Mouse (Mus musculus): ENCODE measurements at regions not wholly inside any gene's neighbourhood (a gene's known extent, or its start where the extent isn't known, plus 50 kb on each side); places are given as distances from the start of the nearest gene placed in this dataset.

DNA sequence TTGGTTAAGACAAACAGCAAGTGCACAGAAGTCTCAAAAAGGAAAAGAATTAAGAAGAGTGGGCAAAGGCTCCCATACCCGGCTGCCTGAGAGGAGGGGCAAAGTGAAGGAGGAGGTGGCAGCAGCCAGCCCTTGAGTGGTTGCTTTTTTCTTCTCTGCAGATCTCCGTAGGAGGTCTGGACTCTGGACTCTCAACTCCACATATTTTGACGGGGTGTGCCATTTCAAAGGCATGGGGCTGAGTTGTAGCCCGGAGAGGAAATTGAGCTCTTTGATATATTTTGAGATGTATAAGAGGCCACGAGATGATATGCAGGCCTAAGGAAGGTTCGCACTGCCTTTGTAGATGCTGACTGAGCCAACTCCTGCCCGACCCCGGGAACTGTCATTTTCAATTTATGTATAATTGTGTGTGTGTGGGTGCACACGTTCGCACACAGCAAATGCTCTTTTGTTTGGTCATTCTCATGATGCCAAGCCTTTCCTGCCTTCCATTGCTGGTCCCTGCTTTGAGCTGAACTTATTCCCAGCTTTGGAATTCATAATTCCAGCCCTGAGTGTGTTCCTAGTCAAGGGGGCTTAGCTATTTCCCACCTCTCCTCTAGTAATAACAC lies 56.4 kb downstream of the Cxcr4 start:
- no peak for DNase-seq (ENCODE audit: low read depth, low spot score)
- Histone ChIP-seq H3K36me3 (ENCODE audit: control insufficient read depth, insufficient read depth, low read length, poor library complexity, severe bottlenecking) (no peaks in the 10 kb centered on the region), H3K27me3 (ENCODE audit: control insufficient read depth, insufficient read depth, low read length, poor library complexity, severe bottlenecking) (no peaks in the 10 kb centered on the region)

DNA sequence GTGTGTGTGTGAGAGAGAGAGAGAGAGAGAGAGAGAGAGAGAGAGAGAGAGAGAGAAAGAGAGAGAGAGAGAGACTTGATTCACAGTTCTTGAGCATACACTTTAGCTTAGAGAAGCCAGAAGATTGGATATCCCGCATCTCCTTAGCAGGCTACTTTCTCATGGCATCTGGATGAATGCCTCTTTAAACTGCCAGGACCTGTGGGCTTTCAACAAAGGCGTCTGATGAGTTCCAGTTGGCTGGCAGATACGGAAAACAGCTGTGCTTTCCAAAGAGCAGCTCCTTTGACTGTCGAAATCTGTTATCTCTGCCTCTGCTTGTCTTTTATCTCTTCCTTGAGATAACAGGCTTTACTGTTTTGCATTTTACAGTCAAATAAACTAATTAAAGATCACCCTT lies 59.5 kb downstream of the Cxcr4 start:
- no peaks in the 10 kb centered on the region for H3K27me3 ChIP-seq (ENCODE audit: control insufficient read depth, insufficient read depth, low read length, poor library complexity, severe bottlenecking)
- DNase-seq (ENCODE audit: low read depth, low spot score): no peak

DNA sequence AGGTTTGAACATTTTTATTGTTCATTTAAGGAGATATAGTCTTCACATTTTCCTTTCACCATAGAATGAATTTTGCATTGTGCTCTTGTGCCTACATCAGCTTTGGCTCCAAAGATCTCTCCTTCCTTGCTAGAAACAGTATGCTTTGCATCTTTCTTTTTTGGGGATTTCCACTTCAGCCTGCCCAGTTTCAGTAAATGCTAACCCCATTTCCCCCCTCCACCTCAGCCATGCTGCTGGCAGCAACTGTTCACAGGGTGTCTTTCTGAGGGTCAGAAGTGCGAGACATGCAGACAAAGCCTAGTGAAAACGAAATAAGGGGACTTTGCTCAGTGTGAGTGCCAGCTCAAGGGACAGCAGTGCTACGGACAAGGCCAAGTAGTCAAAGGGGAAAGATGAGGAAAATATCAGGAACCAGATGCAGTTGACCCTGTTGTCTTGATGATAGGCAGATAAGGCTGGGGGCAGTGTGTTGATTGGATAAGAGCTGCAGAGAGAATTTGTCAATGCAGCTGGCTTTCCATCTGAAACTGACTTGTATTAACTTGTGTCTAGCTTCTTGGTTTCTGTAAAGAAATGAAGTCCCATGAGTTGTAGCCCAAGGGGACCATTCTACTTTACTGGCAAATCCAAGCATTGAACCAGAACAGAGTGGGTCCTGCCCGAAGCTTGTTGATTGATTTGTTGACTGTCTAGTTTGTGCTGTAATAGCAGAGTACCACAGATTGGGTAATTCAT lies 62.1 kb downstream of the Cxcr4 start:
- H3K27me3 ChIP-seq (ENCODE audit: control insufficient read depth, insufficient read depth, low read length, poor library complexity, severe bottlenecking): no peaks in the 10 kb centered on the region
- no peaks in the 10 kb centered on the region for H3K36me3 ChIP-seq (ENCODE audit: control insufficient read depth, insufficient read depth, low read length, poor library complexity, severe bottlenecking)
- DNase-seq (ENCODE audit: low read depth, low spot score): peak; percentile 16

More for the DNA sequence above, 59.5 kb downstream of the Cxcr4 start:
- H3K36me3 ChIP-seq (ENCODE audit: control insufficient read depth, insufficient read depth, low read length, poor library complexity, severe bottlenecking): no peaks in the 10 kb centered on the region

DNA sequence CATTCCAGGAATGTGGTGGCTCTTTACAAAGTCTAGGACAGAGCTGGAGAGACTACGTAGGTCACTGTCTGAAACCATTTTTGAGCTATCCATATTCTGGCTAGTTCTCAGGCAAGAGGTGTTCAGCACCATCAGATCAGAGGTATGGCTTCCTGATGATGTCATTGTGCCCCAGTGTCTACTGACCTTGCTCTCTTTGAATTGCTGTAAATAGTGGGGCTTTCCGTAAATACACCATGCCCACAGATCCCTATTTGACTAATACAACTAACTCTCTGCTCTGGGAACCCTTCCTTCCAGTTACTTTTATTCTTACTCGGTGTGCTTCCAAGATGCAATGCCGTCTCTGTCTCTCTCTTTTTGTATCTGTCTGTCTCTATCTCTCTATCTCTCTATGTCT lies 72.9 kb downstream of the Cxcr4 start:
- DNase-seq (ENCODE audit: low read depth, low spot score): no peak
- Histone ChIP-seq H3K27me3 (ENCODE audit: control insufficient read depth, insufficient read depth, low read length, poor library complexity, severe bottlenecking) (no peaks in the 10 kb centered on the region), H3K36me3 (ENCODE audit: control insufficient read depth, insufficient read depth, low read length, poor library complexity, severe bottlenecking) (no peaks in the 10 kb centered on the region)

DNA sequence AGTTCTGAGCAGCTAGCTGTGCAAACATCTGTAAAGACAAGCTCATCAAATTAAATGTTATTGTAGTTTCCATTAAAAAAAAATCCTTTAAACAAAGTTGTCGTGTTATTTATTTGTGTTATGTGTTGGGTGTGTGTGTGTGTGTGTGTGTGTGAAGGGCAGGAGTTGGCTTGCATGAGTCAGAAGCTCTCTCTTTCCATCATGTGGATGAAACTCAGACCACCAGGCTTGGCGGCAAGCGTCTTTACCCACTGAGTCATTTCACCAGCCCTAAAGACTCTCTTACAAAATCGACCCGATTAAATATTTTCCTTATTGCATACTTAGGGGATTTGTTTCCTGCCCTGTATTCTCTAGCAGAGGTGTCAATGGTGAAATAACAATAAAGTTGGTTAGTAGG lies 73.6 kb downstream of the Cxcr4 start:
- Histone ChIP-seq H3K27me3 (ENCODE audit: control insufficient read depth, insufficient read depth, low read length, poor library complexity, severe bottlenecking) (no peaks in the 10 kb centered on the region), H3K36me3 (ENCODE audit: control insufficient read depth, insufficient read depth, low read length, poor library complexity, severe bottlenecking) (no peaks in the 10 kb centered on the region)
- no peak for DNase-seq (ENCODE audit: low read depth, low spot score)

DNA sequence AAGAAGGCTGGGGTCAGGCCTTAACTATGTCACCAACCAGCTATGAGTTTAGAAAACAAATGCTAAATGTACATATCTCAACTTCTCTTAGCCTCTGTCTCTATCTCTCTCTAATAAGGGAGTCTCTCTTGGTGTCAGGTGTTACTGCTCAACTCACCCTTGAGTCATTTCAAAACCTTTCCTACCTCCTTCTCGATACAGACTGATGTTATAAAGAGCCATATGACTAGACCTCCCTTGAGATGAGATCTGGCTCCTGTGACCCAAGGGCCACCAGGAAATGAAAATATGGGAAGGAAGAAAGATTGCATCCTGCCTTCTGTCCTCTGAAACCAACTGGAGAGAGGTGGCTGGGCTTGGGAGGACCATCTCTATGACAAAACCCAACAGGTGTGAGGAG lies 74.7 kb downstream of the Cxcr4 start:
- no peak for DNase-seq (ENCODE audit: low read depth, low spot score)
- Histone ChIP-seq H3K36me3 (ENCODE audit: control insufficient read depth, insufficient read depth, low read length, poor library complexity, severe bottlenecking) (no peaks in the 10 kb centered on the region), H3K27me3 (ENCODE audit: control insufficient read depth, insufficient read depth, low read length, poor library complexity, severe bottlenecking) (no peaks in the 10 kb centered on the region)

DNA sequence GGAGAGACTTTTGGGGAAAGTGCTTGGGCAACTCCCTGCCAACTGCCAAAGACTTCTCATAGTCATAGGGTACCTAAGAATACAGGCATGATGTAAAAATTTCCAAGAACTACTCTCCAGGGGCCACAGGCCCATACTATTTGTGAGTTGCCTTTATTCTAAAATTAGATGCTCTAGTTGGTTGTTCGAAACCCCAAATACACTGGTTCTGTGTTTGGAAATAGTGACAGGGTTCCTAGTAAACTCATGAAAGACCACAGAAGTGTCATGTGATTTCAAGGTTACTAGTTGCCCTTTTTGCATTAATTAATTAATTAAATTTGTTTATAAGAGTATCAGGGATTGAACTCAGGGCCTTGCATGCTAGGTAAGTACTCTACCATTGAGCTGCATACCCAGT lies 77.8 kb downstream of the Cxcr4 start:
- no peaks in the 10 kb centered on the region for H3K36me3 ChIP-seq (ENCODE audit: control insufficient read depth, insufficient read depth, low read length, poor library complexity, severe bottlenecking)
- DNase-seq (ENCODE audit: low read depth, low spot score): peak; percentile 12
- no peaks in the 10 kb centered on the region for H3K27me3 ChIP-seq (ENCODE audit: control insufficient read depth, insufficient read depth, low read length, poor library complexity, severe bottlenecking)

DNA sequence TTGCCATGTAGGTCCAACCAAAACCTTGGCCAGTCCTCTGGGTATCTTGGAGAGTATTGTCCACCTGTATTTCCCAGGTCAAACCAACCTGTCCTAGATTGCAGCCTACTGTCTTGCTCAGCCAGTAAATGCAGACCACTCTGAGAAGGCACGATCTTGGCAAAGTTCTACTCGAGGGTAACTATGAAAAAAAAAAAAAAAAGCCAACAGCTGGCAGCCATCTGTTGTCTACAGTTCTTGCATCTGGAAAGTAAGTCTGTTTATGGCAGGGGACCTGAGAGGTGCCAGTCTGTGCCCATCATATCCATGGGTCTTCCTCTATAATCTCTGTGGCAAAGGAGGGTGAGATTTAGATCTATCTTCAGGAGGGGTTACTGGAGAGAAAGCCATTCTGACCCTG lies 78.2 kb downstream of the Cxcr4 start:
- no peak for DNase-seq (ENCODE audit: low read depth, low spot score)
- Histone ChIP-seq H3K36me3 (ENCODE audit: control insufficient read depth, insufficient read depth, low read length, poor library complexity, severe bottlenecking) (no peaks in the 10 kb centered on the region), H3K27me3 (ENCODE audit: control insufficient read depth, insufficient read depth, low read length, poor library complexity, severe bottlenecking) (no peaks in the 10 kb centered on the region)

DNA sequence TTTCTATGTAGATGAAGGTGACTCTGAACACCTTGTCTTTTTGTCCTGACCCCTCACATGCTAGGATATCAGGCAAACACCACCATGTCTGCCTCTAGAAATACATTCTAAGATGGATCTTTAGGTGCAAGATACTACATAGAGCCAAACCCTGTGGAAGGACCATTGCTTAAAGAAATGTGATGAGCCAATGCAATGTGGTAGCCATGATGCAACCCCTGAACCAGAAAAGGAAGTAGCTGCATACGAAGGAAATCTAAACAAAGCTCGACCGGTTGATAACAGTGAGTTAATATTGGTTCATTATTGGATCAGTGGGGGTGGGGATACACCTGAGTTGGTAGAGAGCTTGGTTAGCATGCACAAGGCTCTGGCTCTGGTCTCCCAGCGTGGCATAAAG lies 78.9 kb downstream of the Cxcr4 start:
- Histone ChIP-seq H3K27me3 (ENCODE audit: control insufficient read depth, insufficient read depth, low read length, poor library complexity, severe bottlenecking) (no peaks in the 10 kb centered on the region), H3K36me3 (ENCODE audit: control insufficient read depth, insufficient read depth, low read length, poor library complexity, severe bottlenecking) (no peaks in the 10 kb centered on the region)
- no peak for DNase-seq (ENCODE audit: low read depth, low spot score)

DNA sequence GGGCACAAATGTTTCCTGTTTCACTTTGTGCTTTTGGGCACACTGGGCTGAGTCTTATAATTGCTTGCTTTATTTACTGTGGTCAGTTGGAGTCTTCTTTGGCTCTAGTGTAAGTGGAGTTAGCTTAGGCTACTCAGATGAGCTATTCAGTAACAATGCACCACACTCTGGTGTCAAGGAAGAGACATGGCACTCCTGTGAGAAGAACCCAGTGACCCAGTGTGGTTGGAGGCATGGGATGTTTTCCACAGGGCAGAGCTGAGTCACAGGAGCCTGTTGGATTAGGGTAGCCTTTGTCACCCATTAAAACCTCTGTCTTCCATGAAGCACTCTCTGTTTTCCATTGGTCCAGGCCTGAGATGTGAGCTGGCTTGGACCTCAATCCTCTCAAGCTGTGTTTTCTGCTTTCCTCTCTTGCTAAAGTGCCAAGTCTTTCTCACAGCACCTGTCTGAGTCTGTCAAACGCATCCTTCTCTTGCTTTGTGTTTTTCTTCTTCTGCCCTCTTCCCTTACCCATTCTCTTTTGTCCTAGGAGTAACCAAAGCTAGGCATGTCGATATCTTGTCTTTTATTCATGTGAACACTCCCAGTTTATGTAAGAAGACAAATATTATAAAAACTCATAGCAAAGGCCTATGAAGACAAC lies 83.2 kb downstream of the Cxcr4 start:
- DNase-seq (ENCODE audit: low read depth, low spot score): no peak
- Histone ChIP-seq H3K36me3 (ENCODE audit: control insufficient read depth, insufficient read depth, low read length, poor library complexity, severe bottlenecking) (no peaks in the 10 kb centered on the region), H3K27me3 (ENCODE audit: control insufficient read depth, insufficient read depth, low read length, poor library complexity, severe bottlenecking) (no peaks in the 10 kb centered on the region)

DNA sequence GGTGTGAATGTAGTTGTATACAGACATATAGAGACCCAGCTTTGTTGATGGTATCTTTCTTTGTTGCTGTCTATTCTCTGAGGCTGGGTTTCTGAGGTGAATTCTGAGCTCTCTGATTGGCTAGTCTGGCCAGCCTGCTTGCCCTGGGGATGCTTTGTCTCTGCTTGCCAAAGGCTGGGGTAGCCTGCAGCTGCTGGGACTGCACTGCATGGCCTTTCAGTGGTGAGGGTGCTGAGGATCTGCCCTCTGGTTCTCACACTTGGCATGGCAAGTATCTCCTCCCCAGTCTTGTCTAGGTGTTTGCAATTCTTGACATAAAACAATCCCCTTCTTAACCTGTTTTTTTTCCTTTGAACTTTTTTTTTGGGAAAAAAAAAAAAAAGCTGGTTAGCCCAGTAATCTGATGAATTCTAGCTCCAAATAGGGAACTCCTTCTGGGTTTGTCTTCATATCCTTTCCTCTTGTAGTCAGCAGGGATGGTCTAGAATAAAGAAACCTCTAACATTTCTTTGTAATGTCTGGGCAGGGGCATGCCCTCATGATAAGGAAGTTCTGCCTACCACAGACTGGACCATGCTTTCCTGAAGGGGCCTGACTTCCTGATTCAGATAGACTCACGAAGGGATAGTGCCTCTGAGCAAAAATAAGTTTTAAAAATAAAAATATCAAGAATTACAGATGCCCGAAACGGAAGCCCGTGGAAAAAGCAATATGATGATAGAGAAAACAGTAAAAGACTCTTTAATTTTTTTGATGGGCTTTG lies 85.4 kb downstream of the Cxcr4 start:
- H3K27me3 ChIP-seq (ENCODE audit: control insufficient read depth, insufficient read depth, low read length, poor library complexity, severe bottlenecking): no peaks in the 10 kb centered on the region
- no peak for DNase-seq (ENCODE audit: low read depth, low spot score)
- no peaks in the 10 kb centered on the region for H3K36me3 ChIP-seq (ENCODE audit: control insufficient read depth, insufficient read depth, low read length, poor library complexity, severe bottlenecking)

DNA sequence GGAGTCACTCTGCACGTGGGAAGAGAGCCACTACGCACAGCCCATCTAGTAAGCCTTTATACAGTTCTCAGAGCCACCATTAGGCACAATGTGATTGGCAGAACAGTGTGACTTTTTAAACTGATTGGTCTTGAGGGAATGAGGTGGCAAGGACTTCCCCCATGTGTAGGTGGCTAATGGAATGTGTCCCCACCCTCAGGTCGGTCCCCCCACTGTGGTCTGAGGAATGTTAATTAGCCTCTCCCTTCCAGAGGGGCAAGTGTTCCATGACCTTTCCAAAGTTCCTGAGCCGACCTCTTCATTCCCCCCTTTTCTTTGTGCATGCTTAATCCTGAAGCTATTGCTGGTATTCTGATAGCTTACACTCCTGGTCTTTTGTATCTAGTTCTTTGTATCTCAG lies 87.2 kb upstream of the Dars start:
- DNase-seq (ENCODE audit: low read depth, low spot score): no peak
- Histone ChIP-seq H3K36me3 (ENCODE audit: control insufficient read depth, insufficient read depth, low read length, poor library complexity, severe bottlenecking) (no peaks in the 10 kb centered on the region), H3K27me3 (ENCODE audit: control insufficient read depth, insufficient read depth, low read length, poor library complexity, severe bottlenecking) (no peaks in the 10 kb centered on the region)

DNA sequence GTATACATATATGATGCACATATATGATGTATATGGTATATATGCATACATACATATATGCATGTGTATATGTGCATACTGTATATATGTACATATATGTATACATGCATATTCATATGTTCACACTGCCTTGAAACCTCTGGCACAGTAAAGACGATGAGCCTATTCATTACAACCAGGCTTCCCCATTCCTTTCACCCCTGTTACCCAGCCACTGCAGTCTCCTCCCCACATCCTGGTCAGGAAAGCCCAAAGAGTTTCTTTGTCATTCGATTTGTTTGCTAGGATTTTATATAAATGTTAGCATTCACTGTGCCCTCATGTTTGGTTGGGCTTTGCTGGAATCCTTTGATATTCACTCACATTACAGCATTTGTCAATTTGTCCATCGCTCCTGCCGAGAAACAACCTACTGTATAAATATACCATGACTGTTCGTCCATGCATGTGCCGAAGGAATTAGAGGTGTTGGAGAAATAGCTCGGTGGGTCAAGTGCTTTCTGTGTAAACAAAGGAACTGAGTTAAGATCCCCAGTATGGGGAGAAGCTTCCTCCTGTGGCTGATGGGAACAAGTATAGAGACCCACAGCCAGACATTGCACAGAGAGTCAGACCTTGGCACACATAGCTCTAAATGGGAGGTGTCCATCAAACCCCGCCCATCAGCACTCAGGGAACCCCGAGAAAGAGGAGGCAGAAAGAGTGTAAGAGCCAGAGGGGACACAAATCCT lies 81.0 kb upstream of the Dars start:
- H3K36me3 ChIP-seq (ENCODE audit: control insufficient read depth, insufficient read depth, low read length, poor library complexity, severe bottlenecking): no peaks in the 10 kb centered on the region
- no peaks in the 10 kb centered on the region; the same call in 1 of the 2 replicates for H3K27me3 ChIP-seq (ENCODE audit: control insufficient read depth, insufficient read depth, low read length, poor library complexity, severe bottlenecking)
- DNase-seq (ENCODE audit: low read depth, low spot score): no peak

DNA sequence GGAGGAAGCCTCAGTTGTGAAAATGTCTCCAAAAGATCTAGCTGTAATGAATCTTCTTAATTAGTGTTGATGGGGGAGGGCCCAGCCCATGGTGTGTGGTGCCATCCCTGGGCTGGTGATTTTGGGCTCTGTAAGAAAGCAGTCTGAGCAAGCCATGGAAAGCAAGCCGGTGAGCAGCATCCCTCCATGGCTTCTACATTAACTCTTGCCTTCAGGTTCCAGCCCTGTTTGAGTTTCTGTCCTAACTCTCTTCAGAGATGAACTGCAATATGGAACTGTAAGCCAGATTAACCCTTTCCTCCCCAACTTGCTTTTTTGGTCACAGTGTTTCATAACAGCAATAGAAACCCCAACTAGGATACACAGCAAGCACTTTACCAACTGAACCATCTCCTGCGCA lies 75.1 kb upstream of the Dars start:
- Histone ChIP-seq H3K36me3 (ENCODE audit: control insufficient read depth, insufficient read depth, low read length, poor library complexity, severe bottlenecking) (no peaks in the 10 kb centered on the region), H3K27me3 (ENCODE audit: control insufficient read depth, insufficient read depth, low read length, poor library complexity, severe bottlenecking) (no peaks in the 10 kb centered on the region; the same call in 1 of the 2 replicates)
- DNase-seq (ENCODE audit: low read depth, low spot score): no peak

Measured in splenic B cell, adult 2 months (primary cell).